ENCODE assay signal across 18 mouse cellular contexts in genomic region chr19:6171215-6171614, GRCm38 (mm10). TPM values are rescaled to one million over a fixed set of nuclear protein-coding genes. Genes with fewer than 3 reads are reported as not detected.
"Had no signal": no experiment of that assay in that cellular context is flagged by ENCODE, and none has a peak within 500 bp of the region (broad histone marks: within the 10 kb centered on the region; RNA-seq: fewer than 3 reads in every experiment).

No protein-coding gene starts in this region.

- ATAC-seq: lung, postnatal 0 days; midbrain, embryonic 13.5 days had no signal

- H3K27ac ChIP-seq: limb, embryonic 10.5 days; liver, embryonic 15.5 days; midbrain, embryonic 13.5 days had no signal

- H3K27me3 ChIP-seq: liver, embryonic 15.5 days; midbrain, embryonic 13.5 days had no signal

- H3K4me1 ChIP-seq: limb, embryonic 10.5 days; liver, embryonic 15.5 days; midbrain, embryonic 13.5 days had no signal

- DNase-seq: kidney, postnatal 14 days; lung, adult 2 months; lung, postnatal 36 days; right cerebral cortex, postnatal 25 days; thymus, adult 18-20 months; thymus, postnatal 14 days had no signal

- H3K9me3 ChIP-seq: limb, embryonic 10.5 days; liver, embryonic 15.5 days; midbrain, embryonic 13.5 days had no signal

- H3K36me3 ChIP-seq: limb, embryonic 10.5 days; liver, embryonic 15.5 days; midbrain, embryonic 13.5 days had no signal

- H3K4me2 ChIP-seq: liver, embryonic 11.5 days; liver, embryonic 15.5 days; midbrain, embryonic 13.5 days had no signal

- H3K9ac ChIP-seq: liver, embryonic 15.5 days; midbrain, embryonic 13.5 days had no signal

- H3K4me3 ChIP-seq: limb, embryonic 10.5 days; liver, embryonic 15.5 days; midbrain, embryonic 13.5 days had no signal

RNA-seq across cellular contexts. Expression of gene Majin, which starts 13.0 kb away (rescaled TPM):
- total RNA-seq: layer of hippocampus, adult 8-10 months; layer of hippocampus, postnatal 14 days; left cerebral cortex, postnatal 10 days; megakaryocyte progenitor cell, adult 5-6 weeks; midbrain, postnatal 0 days had no signal
- polyA plus RNA-seq: intestine, embryonic 14.5 days; limb, embryonic 10.5 days; liver, embryonic 11.5 days; liver, embryonic 15.5 days; midbrain, embryonic 13.5 days had no signal

RNA-seq across cellular contexts. Expression of gene Batf2, which starts 30.4 kb away (rescaled TPM):
- total RNA-seq: midbrain, postnatal 0 days had no signal
- polyA plus RNA-seq: limb, embryonic 10.5 days; midbrain, postnatal 0 days; neural tube, embryonic 14.5 days had no signal
